Mouse (Mus musculus) midbrain, embryonic 14.5 days (tissue): Measurements from ENCODE around the gene Eps8. TPM values are rescaled to one million over a fixed set of nuclear protein-coding genes. Genes with fewer than 3 reads are reported as not detected.
"Not testable (repeated sequence)": the region's sequence is repeated elsewhere in the genome, so short reads cannot be mapped to it uniquely, and the experiment has no call there.

Experiments used
- ATAC-seq: fragments of 200-750 bp; cut with Nextera tagmentation; 2 replicates; pipeline ENCODE4 v1.8.0; 2017; ENCODE audit warnings: moderate number of reproducible peaks, moderate library complexity; ENCODE audit not compliant: low FRiP score, low TSS enrichment
- DNase-seq: peaks from one replicate; pipeline ENCODE4 v3.0.0-alpha.2; 2015
- H3K27ac ChIP-seq: fragments of 300-500 bp; sonication (generic); replicated peaks from 2 replicates; pipeline ENCODE4 v1.5.1; 2014; ENCODE audit warnings: mild to moderate bottlenecking, low read depth, low read length, moderate library complexity
- H3K27me3 ChIP-seq: fragments of 300-500 bp; sonication (generic); 2 replicates; pipeline ENCODE4 v1.6.1; 2014; ENCODE audit warnings: low read length, control low read depth, mixed read lengths; ENCODE audit not compliant: control insufficient read depth, insufficient read depth
- H3K36me3 ChIP-seq: fragments of 300-500 bp; sonication (generic); 2 replicates; pipeline ENCODE4 v1.6.1; 2014; ENCODE audit warnings: low read length, control low read depth; ENCODE audit not compliant: control insufficient read depth, insufficient read depth
- H3K4me1 ChIP-seq: fragments of 300-500 bp; sonication (generic); 2 replicates; pipeline ENCODE4 v1.6.1; 2014; ENCODE audit warnings: mild to moderate bottlenecking, antibody characterized with exemption, low read length, control low read depth; ENCODE audit not compliant: control insufficient read depth, insufficient read depth
- H3K4me2 ChIP-seq: fragments of 300-500 bp; sonication (generic); 2 replicates; pipeline ENCODE4 v1.6.1; 2014; ENCODE audit warnings: mild to moderate bottlenecking, low read length, moderate library complexity
- H3K4me3 ChIP-seq: fragments of 300-500 bp; sonication (generic); replicated peaks from 2 replicates; pipeline ENCODE4 v1.5.1; 2014; ENCODE audit warnings: low read depth, low read length
- H3K9ac ChIP-seq: fragments of 300-500 bp; sonication (generic); replicated peaks from 2 replicates; pipeline ENCODE4 v1.6.1; 2014; ENCODE audit warnings: mild to moderate bottlenecking, low read length, moderate library complexity
- H3K9me3 ChIP-seq: fragments of 300-500 bp; sonication (generic); 2 replicates; pipeline ENCODE4 v1.6.1; 2016; ENCODE audit warnings: low read length, control low read depth, mixed read lengths; ENCODE audit not compliant: control insufficient read depth
- WGBS: fragments of 180-500 bp; shearing (Covaris S2); extraction: QIAGEN DNeasy Blood & Tissue Kit; methylation state at CpG from one replicate; pipeline ENCODE4 v1.1.7; 2014; 5-methylcytosine and 5-hydroxymethylcytosine counted together
- polyA plus RNA-seq: library from polyadenylated mRNA; unstranded; fragments of >200 nt; fragmentation: Nextera tagmentation; extraction: Ambion mirVana; gene quantifications from 2 replicates; pipeline ENCODE4 v1.2.1, GENCODE M21; 2014

Gene Eps8
- polyA plus RNA-seq, 1 experiment from 2014 or later: 19.2 TPM

- ATAC-seq (no peak), DNase-seq (no peak)
- no peaks in the 10 kb centered on the region for H3K4me1 ChIP-seq
- WGBS: 99% methylated on average over 4 of the region's 4 CpGs
- no peaks in the 10 kb centered on the region for H3K36me3 ChIP-seq
- H3K9ac ChIP-seq: no peak overlapping the region
- no peak overlapping the region for H3K4me3 ChIP-seq
- H3K4me2 ChIP-seq: no peak overlapping the region
- H3K27me3 ChIP-seq: no peaks in the 10 kb centered on the region
- no peaks in the 10 kb centered on the region for H3K9me3 ChIP-seq
- H3K27ac ChIP-seq: no peak overlapping the region
Measured at GRCm38 (mm10) chr6:137492582-137492981, 162.1 kb downstream of the Eps8 start.

GRCm38 (mm10) chr6:137491659-137492058 is 163.0 kb downstream of the Eps8 start:
- H3K4me2 ChIP-seq: no peak overlapping the region
- no peak overlapping the region for H3K27ac ChIP-seq
- DNase-seq (no peak), ATAC-seq (no peak)
- H3K9ac ChIP-seq: no peak overlapping the region
- H3K36me3 ChIP-seq: no peaks in the 10 kb centered on the region
- no peaks in the 10 kb centered on the region for H3K27me3 ChIP-seq
- 87% methylated on average over 2 of the region's 2 CpGs for WGBS
- H3K4me3 ChIP-seq: no peak overlapping the region
- no peaks in the 10 kb centered on the region for H3K9me3 ChIP-seq
- no peaks in the 10 kb centered on the region for H3K4me1 ChIP-seq

- no peaks in the 10 kb centered on the region for H3K4me1 ChIP-seq
- no peak overlapping the region for H3K27ac ChIP-seq
- no peaks in the 10 kb centered on the region for H3K9me3 ChIP-seq
- 95% methylated on average over 14 of the region's 14 CpGs for WGBS
- no peak overlapping the region for H3K4me2 ChIP-seq
- DNase-seq: no peak
- no peaks in the 10 kb centered on the region for H3K27me3 ChIP-seq
- no peak for ATAC-seq
- H3K9ac ChIP-seq: no peak overlapping the region
- no peak overlapping the region for H3K4me3 ChIP-seq
- H3K36me3 ChIP-seq: no peaks in the 10 kb centered on the region
Measured at GRCm38 (mm10) chr6:137490115-137490514, 164.6 kb downstream of the Eps8 start.

- H3K4me2 ChIP-seq: no peak overlapping the region
- no peak overlapping the region for H3K4me3 ChIP-seq
- DNase-seq (no peak), ATAC-seq (no peak)
- H3K27ac ChIP-seq: no peak overlapping the region
- no peaks in the 10 kb centered on the region for H3K27me3 ChIP-seq
- no peak overlapping the region for H3K9ac ChIP-seq
- no peaks in the 10 kb centered on the region for H3K9me3 ChIP-seq
- H3K36me3 ChIP-seq: no peaks in the 10 kb centered on the region
- WGBS: 71% methylated on average over 6 of the region's 6 CpGs
- H3K4me1 ChIP-seq: no peaks in the 10 kb centered on the region
Measured at GRCm38 (mm10) chr6:137487443-137487842, 167.2 kb downstream of the Eps8 start.

GRCm38 (mm10) chr6:137482891-137483290 is 171.8 kb downstream of the Eps8 start:
- no peaks in the 10 kb centered on the region for H3K9me3 ChIP-seq
- H3K4me3 ChIP-seq: no peak overlapping the region
- DNase-seq (no peak), ATAC-seq (no peak)
- no peak overlapping the region for H3K4me2 ChIP-seq
- no peaks in the 10 kb centered on the region for H3K36me3 ChIP-seq
- H3K27ac ChIP-seq: no peak overlapping the region
- H3K27me3 ChIP-seq: no peaks in the 10 kb centered on the region
- 65% methylated on average over 7 of the region's 7 CpGs for WGBS
- no peaks in the 10 kb centered on the region for H3K4me1 ChIP-seq
- no peak overlapping the region for H3K9ac ChIP-seq

GRCm38 (mm10) chr6:137475695-137476094 is 179.0 kb downstream of the Eps8 start:
- not testable (repeated sequence) for DNase-seq, H3K9ac ChIP-seq, ATAC-seq, H3K27me3 ChIP-seq, H3K4me2 ChIP-seq, H3K27ac ChIP-seq, H3K4me3 ChIP-seq, H3K4me1 ChIP-seq, H3K36me3 ChIP-seq, H3K9me3 ChIP-seq
- 98% methylated on average over 5 of the region's 5 CpGs for WGBS

- H3K36me3 ChIP-seq: no peaks in the 10 kb centered on the region
- H3K4me1 ChIP-seq: peaks cover 11% of the 10 kb centered on the region
- WGBS: 84% methylated on average over 1 of the region's 1 CpGs
- H3K27ac ChIP-seq: no peak overlapping the region
- no peak overlapping the region for H3K4me3 ChIP-seq
- no peak for ATAC-seq
- no peak overlapping the region for H3K4me2 ChIP-seq
- no peaks in the 10 kb centered on the region for H3K27me3 ChIP-seq
- H3K9ac ChIP-seq: no peak overlapping the region
- DNase-seq: no peak
- H3K9me3 ChIP-seq: no peaks in the 10 kb centered on the region
Measured at GRCm38 (mm10) chr6:137473433-137473832, 181.2 kb downstream of the Eps8 start.

- Histone ChIP-seq H3K9me3 (no peaks in the 10 kb centered on the region), H3K4me2 (no peak overlapping the region), H3K27ac (peak overlapping the region; percentile 55; the same call in 1 of the 2 replicates), H3K36me3 (no peaks in the 10 kb centered on the region), H3K27me3 (no peaks in the 10 kb centered on the region), H3K4me3 (no peak overlapping the region), H3K9ac (no peak overlapping the region), H3K4me1 (peaks cover 11% of the 10 kb centered on the region)
- WGBS: 48% methylated on average over 9 of the region's 9 CpGs
- ATAC-seq: peak; percentile 46; the same call in 1 of the 2 replicates
- DNase-seq: peak; percentile 68
Measured at GRCm38 (mm10) chr6:137472129-137472528, 182.5 kb downstream of the Eps8 start.

- WGBS: 28% methylated on average over 11 of the region's 11 CpGs
- peak; percentile 74; the same call in 1 of the 2 replicates for ATAC-seq
- Histone ChIP-seq H3K9ac (no peak overlapping the region), H3K9me3 (no peaks in the 10 kb centered on the region), H3K4me3 (no peak overlapping the region), H3K27me3 (no peaks in the 10 kb centered on the region), H3K4me2 (no peak overlapping the region), H3K4me1 (peaks cover 11% of the 10 kb centered on the region), H3K36me3 (no peaks in the 10 kb centered on the region), H3K27ac (peak overlapping the region; percentile 66)
- peak; percentile 94 for DNase-seq
Measured at GRCm38 (mm10) chr6:137470901-137471598, 183.6 kb downstream of the Eps8 start.
